Mouse (Mus musculus) embryonic facial prominence, embryonic 10.5 days (tissue): ENCODE measurements around the gene Crybg2. TPM values are rescaled to one million over a fixed set of nuclear protein-coding genes. Genes with fewer than 3 reads are reported as not detected.

Source experiments
- DNase-seq: peaks from one replicate; pipeline ENCODE4 v3.0.0-alpha.2; 2017; ENCODE audit warnings: low spot score
- H3K27ac ChIP-seq: fragments of 300-500 bp; sonication (generic); replicated peaks from 2 replicates; pipeline ENCODE4 v1.5.1; 2016; ENCODE audit warnings: mild to moderate bottlenecking
- H3K27me3 ChIP-seq: fragments of 300-500 bp; sonication (generic); replicated peaks from 2 replicates; pipeline ENCODE4 v1.6.1; 2016; ENCODE audit warnings: low read depth, mild to moderate bottlenecking; ENCODE audit not compliant: poor library complexity, severe bottlenecking
- H3K36me3 ChIP-seq: fragments of 300-500 bp; sonication (generic); replicated peaks from 2 replicates; pipeline ENCODE4 v1.6.1; 2016; ENCODE audit warnings: mild to moderate bottlenecking, moderate library complexity
- H3K4me1 ChIP-seq: fragments of 300-500 bp; sonication (generic); 2 replicates; pipeline ENCODE4 v1.6.1; 2016
- H3K4me3 ChIP-seq: fragments of 300-500 bp; sonication (generic); 2 replicates; pipeline ENCODE4 v1.5.1; 2016; ENCODE audit warnings: mild to moderate bottlenecking, moderate library complexity
- H3K9me3 ChIP-seq: fragments of 300-500 bp; sonication (generic); 2 replicates; pipeline ENCODE4 v1.6.1; 2016; ENCODE audit warnings: mild to moderate bottlenecking
- WGBS: fragments of 180-500 bp; shearing (Covaris S2); methylation state at CpG from one replicate; pipeline ENCODE4 v1.1.7; 2016; 5-methylcytosine and 5-hydroxymethylcytosine counted together
- polyA plus RNA-seq: library from polyadenylated mRNA; unstranded; fragments of >200 nt; fragmentation: Nextera tagmentation; extraction: Ambion mirVana; gene quantifications from 2 replicates; pipeline ENCODE4 v1.2.1, GENCODE M21; 2016

Crybg2 gene
- polyA plus RNA-seq, 1 experiment from 2014 or later, result 7.1 TPM

DNA sequence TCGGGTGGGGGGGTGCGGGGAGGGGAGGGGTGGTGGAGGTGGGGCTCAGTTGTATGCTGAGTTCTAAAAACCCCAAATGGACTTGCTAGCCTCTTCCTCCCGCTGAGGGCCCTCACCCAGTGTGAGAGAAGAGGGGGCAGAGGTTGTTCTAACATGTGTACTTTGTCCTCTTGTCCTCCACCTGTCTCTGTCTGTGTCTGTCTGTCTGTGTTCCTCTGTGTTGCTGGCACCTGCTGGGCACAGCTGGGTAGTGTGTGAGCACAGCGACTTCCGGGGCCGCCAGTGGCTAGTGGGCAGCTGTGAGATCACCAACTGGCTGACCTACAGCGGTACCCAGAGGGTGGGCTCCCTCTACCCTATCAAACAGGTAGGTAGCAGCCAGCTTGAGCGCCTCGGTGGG is 28.4 kb downstream of the Crybg2 start:
- no peaks in the 10 kb centered on the region for H3K27me3 ChIP-seq
- 81% methylated on average over 9 of the region's 9 CpGs for WGBS

DNA sequence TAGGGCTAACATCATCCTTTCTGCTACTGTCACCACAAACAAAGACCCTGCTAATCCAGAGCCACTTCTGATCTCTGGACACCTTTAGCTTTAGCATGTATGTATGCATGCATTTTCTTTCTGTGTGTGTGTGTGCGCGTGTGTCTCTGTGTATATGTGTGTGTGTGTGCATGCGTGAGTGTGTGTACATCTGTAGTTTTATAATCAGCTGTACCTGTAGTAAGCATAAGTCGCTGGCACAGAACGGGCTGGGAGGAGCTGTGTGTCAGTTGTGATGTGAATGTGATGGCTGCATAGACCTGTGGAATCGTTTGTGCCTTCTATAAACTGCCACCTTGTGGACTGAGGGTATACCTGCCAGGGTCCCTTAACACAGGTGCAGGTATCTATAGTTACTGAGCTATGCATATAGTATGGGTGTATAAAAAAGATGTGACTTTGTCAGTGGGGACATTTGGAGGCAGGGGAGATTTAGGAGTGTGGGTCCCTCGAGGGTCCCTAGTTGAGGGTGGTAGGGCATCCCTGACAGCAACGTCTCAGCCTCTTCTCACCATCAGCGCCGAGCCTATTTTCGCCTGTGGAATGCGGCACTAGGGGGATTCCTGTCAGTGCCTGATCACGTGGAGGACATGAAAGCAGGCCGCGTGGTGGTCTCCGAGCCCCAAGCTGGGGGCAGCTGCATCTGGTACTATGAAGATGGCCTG is 30.1 kb downstream of the Crybg2 start:
- DNase-seq, result no peak
- Histone ChIP-seq H3K9me3 (no peaks in the 10 kb centered on the region), H3K27me3 (no peaks in the 10 kb centered on the region), H3K4me1 (no peaks in the 10 kb centered on the region), H3K27ac (no peak overlapping the region), H3K4me3 (no peak overlapping the region), H3K36me3 (no peaks in the 10 kb centered on the region)
- WGBS, result 83% methylated on average over 16 of the region's 16 CpGs

More for the DNA sequence above, 28.4 kb downstream of the Crybg2 start:
- no peak overlapping the region for H3K27ac ChIP-seq
- H3K4me3 ChIP-seq, result no peak overlapping the region
- no peaks in the 10 kb centered on the region for H3K36me3 ChIP-seq
- no peak for DNase-seq
- no peaks in the 10 kb centered on the region for H3K4me1 ChIP-seq
- H3K9me3 ChIP-seq, result no peaks in the 10 kb centered on the region

DNA sequence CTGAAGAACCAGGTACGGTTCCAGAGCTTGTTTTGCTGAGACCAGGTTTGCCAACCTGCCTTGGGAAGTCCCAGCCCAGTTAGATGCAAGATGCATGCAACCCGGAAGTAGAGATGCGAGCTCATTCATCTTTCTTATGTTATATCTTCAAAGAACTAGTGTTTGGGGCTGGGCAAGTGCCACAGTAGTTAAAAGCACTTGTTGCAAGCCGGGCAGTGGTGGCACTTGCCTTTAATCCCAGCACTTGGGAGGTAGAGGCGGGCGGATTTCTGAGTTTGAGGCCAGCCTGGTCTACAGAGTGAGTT is 30.6 kb downstream of the Crybg2 start:
- H3K27ac ChIP-seq, result no peak overlapping the region
- H3K4me3 ChIP-seq, result no peak overlapping the region
- H3K4me1 ChIP-seq, result no peaks in the 10 kb centered on the region
- H3K36me3 ChIP-seq, result no peaks in the 10 kb centered on the region
- no peaks in the 10 kb centered on the region for H3K27me3 ChIP-seq
- 88% methylated on average over 6 of the region's 6 CpGs for WGBS
- H3K9me3 ChIP-seq, result no peaks in the 10 kb centered on the region
- DNase-seq, result no peak

DNA sequence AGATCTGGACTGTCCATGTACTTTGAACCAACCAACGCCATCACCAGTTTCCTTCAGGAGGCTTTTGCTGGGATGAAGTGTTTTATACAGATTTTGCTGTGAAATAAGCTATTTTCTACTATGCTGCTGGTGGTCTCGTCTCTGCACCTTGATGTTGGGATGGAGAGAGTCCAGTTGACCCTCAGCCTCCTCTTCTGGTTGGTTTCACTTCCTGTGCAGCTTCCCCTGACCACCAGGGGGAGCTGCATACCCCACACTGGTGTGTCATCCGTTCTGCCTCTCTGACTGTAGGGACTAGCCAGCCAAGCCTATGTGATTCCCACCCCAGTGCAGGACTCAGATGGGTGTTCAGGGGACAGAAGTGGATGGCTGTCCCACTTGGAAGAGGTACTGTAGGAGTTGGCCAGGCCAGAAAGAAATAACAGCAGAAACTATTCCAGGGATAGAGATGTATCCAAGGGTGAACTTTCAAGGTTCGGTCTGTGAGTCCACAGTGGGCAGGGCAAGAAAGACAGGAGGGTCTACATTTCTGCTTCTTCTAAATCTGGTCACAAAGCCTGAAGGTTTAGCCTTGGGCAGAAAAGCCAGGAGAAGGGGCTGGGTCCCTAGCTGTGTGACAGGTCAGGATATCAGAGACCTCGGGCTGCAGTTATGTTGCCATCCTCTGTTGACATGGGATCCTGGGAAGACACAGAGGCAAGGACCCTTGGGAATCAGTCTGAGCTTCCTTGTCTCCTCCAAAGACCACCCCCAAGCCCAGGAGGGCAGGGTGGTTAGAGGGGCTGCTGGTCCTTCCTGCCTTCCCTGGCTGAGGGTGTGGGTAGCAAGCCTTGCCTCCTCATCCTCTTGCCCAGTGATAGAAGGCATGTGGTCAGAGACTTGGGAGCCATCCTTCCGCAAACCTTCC is 32.0 kb downstream of the Crybg2 start:
- 73% methylated on average over 6 of the region's 6 CpGs for WGBS
- no peaks in the 10 kb centered on the region for H3K27me3 ChIP-seq

DNA sequence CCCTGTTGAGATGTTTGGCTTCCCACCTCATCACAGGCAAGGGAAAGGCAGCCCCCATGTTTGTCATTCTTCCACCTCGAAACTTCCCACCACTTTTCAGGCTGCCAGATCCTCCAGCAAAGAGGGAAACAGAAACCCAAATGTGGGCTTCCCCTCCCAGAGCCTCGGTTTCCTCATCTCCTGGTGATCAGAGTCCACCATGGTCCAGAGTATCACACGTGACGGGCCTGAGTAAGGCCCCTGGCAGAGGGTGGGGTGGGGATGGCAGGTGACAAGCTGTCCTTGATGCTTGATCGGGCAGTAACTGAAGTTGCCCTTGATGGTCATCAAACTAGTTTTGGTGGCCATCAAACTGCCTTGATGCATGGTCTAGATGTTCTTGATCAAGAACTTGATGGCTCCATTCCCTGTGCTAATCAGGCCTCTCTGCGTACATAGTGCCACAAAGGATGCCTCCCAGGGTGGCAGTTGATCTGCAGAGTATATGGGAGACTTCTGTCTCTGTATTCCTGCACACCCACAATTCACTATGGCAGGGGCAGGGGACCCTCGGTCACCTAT is 33.5 kb downstream of the Crybg2 start:
- DNase-seq, result no peak

More for the DNA sequence above, 32.0 kb downstream of the Crybg2 start:
- Histone ChIP-seq H3K4me3 (no peak overlapping the region), H3K27ac (no peak overlapping the region), H3K36me3 (no peaks in the 10 kb centered on the region), H3K9me3 (no peaks in the 10 kb centered on the region), H3K4me1 (no peaks in the 10 kb centered on the region)
- DNase-seq, result peak; percentile 54

DNA sequence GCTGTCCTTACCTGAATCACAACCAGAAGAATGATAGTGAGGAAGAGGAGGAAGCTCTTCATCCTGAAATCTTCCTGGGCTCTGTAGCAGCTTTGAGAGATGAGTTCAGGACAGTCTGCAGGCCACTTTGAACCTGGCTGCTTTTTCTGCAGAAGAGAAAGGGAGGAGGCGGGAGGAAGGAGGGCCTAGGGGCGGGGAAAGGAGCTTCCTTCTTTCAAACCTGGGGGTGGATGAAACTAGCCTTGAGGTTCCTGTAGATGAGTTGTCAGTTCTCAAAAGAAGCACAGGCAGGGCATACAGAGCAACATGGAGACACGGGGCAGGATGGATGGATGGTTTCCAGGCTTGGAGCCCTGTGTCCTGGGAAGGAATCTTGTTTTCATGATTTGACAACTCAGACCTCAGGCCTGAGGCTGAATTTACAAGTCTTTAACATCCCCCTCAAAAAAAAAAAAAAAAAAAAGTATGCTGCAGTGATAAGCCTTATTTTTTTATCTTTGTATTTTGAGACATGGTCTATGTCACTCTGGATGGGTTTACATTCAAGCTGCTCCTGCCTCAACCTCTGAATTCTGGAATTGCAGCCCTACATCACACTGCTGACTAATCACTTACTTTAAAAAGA is 34.4 kb downstream of the Crybg2 start, which contains the start of gene Cd52:
TSS of gene Cd52 (minus strand) at position 160 of the 625 bp plus-strand sequence.
- Histone ChIP-seq H3K27ac (no peak within 1 kb of the TSS), H3K4me1 (0 out of 2 replicates have a peak, but pooled peaks cover 5% of the 10 kb centered on the region), H3K27me3 (no peaks in the 10 kb centered on the region), H3K9me3 (no peaks in the 10 kb centered on the region), H3K4me3 (no peak within 1 kb of the TSS), H3K36me3 (no peaks in the 10 kb centered on the region)
- no peak for DNase-seq
- 64% methylated on average over 3 of the region's 3 CpGs for WGBS

More for the DNA sequence above, 33.5 kb downstream of the Crybg2 start:
- WGBS, result 87% methylated on average over 7 of the region's 7 CpGs
- no peaks in the 10 kb centered on the region for H3K36me3 ChIP-seq
- no peaks in the 10 kb centered on the region for H3K27me3 ChIP-seq
- 0 out of 2 replicates have a peak, but pooled peaks cover 5% of the 10 kb centered on the region for H3K4me1 ChIP-seq
- H3K4me3 ChIP-seq, result no peak overlapping the region
- no peak overlapping the region for H3K27ac ChIP-seq
- H3K9me3 ChIP-seq, result no peaks in the 10 kb centered on the region

DNA sequence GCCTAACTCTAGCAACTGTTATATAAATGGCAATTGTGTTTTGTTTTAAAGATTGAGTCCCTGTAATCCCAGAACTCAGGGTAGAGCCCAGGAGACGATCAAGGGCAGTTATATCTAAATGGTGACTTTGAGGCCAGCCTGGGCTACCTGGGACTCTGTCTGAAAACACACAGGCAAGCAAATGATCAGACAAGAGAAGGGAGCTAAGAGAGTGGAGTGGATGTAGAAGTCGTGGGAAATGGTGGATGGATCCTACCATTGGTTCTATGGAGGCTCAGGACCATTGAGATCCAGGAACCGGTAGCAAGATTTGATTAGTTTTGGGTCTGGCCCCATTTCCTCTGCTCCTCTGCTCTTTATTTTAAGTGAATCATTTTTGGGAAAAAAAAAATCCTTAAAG is 35.5 kb downstream of the Crybg2 start:
- no peak overlapping the region for H3K4me3 ChIP-seq
- no peaks in the 10 kb centered on the region for H3K9me3 ChIP-seq
- H3K27ac ChIP-seq, result no peak overlapping the region
- WGBS, result 82% methylated on average over 3 of the region's 3 CpGs
- 0 out of 2 replicates have a peak, but pooled peaks cover 5% of the 10 kb centered on the region for H3K4me1 ChIP-seq
- no peaks in the 10 kb centered on the region for H3K36me3 ChIP-seq
- no peak for DNase-seq
- no peaks in the 10 kb centered on the region for H3K27me3 ChIP-seq

DNA sequence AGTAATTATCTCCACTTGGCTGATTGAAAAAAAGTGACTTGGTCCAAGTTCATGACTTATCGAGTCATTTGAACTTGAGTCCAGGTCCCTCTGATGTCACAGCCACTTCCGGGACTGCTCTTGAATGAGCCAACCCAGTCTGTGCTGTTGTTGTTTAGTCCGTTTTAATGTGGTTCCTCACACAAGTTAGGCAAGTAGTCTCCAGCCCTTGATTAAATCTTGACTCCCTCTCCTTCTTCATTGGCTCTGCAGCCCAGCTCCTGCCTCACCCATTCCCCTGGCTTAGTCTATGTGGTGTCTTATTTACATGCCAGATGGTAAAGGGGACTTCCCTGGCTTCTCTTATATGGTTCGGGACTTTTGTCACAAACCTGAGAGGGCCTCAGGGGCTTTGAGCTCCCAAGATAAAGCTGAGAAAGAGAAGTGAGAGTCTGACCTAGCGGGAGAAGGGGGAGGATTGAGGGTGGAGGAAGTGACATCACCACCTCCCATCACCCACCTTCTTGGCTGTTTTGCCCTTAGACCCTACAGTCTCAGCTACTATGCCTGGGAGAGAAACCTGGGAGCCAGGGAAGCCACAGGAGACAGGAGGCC is 36.5 kb downstream of the Crybg2 start:
- no peak for DNase-seq
- no peak overlapping the region for H3K27ac ChIP-seq
- no peaks in the 10 kb centered on the region for H3K27me3 ChIP-seq
- 0 out of 2 replicates have a peak, but pooled peaks cover 5% of the 10 kb centered on the region for H3K4me1 ChIP-seq
- 74% methylated on average over 5 of the region's 5 CpGs for WGBS
- no peaks in the 10 kb centered on the region for H3K9me3 ChIP-seq
- H3K36me3 ChIP-seq, result no peaks in the 10 kb centered on the region
- H3K4me3 ChIP-seq, result no peak overlapping the region

DNA sequence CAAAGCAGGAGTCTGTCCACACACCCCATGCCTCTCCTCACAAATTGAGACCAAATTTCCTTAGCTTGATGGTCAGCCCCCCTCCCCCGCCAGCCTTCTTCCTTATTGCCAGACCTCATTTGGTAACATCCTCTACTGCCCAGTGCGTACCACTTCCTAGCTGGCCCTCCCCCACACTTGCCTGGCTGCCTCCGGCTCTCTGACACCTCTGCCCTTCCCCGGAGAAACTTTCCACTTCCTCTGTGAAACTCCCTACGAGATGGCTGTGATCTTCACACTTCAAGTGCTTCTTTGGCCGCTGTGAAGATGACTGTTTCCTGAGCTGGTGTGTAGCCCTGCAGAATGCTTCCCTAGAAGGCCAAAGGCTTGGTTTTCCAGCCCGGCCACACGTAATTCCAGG is 38.0 kb downstream of the Crybg2 start:
- 62% methylated on average over 8 of the region's 8 CpGs for WGBS

DNA sequence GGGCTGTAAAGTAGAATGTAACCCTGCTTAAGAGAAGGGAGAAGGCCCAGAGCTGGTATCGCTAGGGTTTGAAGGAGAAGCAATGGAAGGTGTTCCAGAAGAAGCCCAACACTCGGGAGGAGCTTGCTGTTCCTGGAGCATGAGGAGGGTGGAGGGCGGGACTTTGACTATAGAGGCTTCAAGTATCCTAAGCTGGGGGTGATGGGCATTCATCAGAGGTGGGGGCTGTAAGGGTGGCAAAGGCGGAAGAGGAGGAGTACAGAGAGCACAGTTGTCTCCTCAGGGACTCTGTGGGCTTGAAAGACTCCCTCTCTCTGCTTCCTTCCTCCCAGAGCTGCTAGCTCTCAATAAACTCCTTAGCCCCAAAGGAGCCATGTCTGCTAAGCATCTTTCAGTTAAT is 39.6 kb downstream of the Crybg2 start:
- Histone ChIP-seq H3K4me1 (peaks cover 12% of the 10 kb centered on the region), H3K27ac (no peak overlapping the region), H3K9me3 (no peaks in the 10 kb centered on the region), H3K36me3 (no peaks in the 10 kb centered on the region), H3K27me3 (no peaks in the 10 kb centered on the region), H3K4me3 (no peak overlapping the region)
- no peak for DNase-seq
- 82% methylated on average over 4 of the region's 4 CpGs for WGBS

More for the DNA sequence above, 38.0 kb downstream of the Crybg2 start:
- Histone ChIP-seq H3K4me3 (no peak overlapping the region), H3K27me3 (no peaks in the 10 kb centered on the region), H3K9me3 (no peaks in the 10 kb centered on the region), H3K4me1 (peaks cover 12% of the 10 kb centered on the region), H3K36me3 (no peaks in the 10 kb centered on the region), H3K27ac (no peak overlapping the region)
- no peak for DNase-seq

DNA sequence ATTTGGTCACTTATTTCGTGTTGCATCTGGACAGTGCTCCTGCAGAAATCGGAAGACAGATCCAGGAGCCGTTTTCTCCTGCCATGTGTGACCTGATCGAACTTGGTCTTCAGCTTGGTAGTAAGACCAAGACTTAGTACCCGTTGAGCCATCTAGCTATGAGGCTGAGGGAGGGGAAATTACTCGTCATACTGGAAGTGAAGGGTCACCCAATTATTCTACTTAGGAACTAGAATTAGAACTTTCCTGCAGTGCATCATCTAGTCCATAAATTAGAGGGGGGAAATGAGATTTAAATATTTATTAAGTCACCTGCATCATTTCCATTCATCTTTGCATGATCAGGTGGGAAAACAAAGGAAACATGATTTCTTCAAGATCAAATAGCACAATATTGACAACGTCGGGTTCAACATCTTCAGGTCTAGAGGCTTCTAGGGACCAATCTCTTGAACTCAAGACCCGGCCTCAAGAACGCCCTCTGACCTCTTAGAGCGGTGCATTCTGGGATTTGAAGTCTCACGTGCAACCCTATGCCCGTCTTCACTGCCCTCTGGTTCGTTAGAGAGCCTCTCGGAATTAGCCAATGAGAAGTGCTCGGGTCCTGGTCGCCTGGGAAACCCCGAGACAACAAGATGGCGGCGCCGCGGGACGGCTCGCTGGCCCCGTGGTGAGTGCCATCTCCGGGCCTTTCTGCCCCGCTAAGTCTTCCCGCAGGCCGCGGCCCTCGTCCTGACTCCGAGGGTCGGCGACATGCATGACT is 41.5 kb downstream of the Crybg2 start, which contains the start of gene Ubxn11:
TSS of gene Ubxn11 (plus strand) at position 592 of the 763 bp plus-strand sequence.
- Histone ChIP-seq H3K27ac (peak within 1 kb of the TSS; percentile 81), H3K4me1 (peaks cover 18% of the 10 kb centered on the region), H3K4me3 (peak within 1 kb of the TSS; percentile 81), H3K9me3 (no peaks in the 10 kb centered on the region), H3K36me3 (no peaks in the 10 kb centered on the region), H3K27me3 (no peaks in the 10 kb centered on the region)
- peak; percentile 92 for DNase-seq
- 16% methylated on average over 34 of the region's 34 CpGs for WGBS
